Mouse (Mus musculus) C2C12 (cell line): ENCODE data around the gene Fcer1a.

ENCODE experiments used
- CEBPB ChIP-seq: IDR thresholded peaks from one replicate; pipeline ENCODE4 v1.6.1; 2011; ENCODE audit warnings: low read depth, mild to moderate bottlenecking, control low read depth, moderate library complexity
- CTCF ChIP-seq: IDR thresholded peaks from one replicate; pipeline ENCODE4 v1.5.1; 2011; ENCODE audit not compliant: control insufficient read depth, insufficient read depth, insufficient read length
- MAX ChIP-seq: IDR thresholded peaks from one replicate; pipeline ENCODE4 v1.6.1; 2011; ENCODE audit warnings: mild to moderate bottlenecking, control low read depth
- MYOD1 ChIP-seq: IDR thresholded peaks from one replicate; pipeline ENCODE4 v1.6.1; 2011; ENCODE audit warnings: low read depth; ENCODE audit not compliant: control insufficient read depth, insufficient read length
- MYOG ChIP-seq: IDR thresholded peaks from one replicate; pipeline ENCODE4 v1.6.1; 2011; ENCODE audit not compliant: control insufficient read depth, insufficient read length; ENCODE audit errors: extremely low read depth
- USF1 ChIP-seq: IDR thresholded peaks from one replicate; pipeline ENCODE4 v1.6.1; 2011; ENCODE audit warnings: low read depth, mild to moderate bottlenecking, control low read depth, moderate library complexity

GRCm38 (mm10) chr1:173212092-173212491 is 14.9 kb downstream of the Fcer1a start, which contains the start of gene Olfr1404:
- no peak for TF ChIP-seq CTCF
- no peak for TF ChIP-seq MYOG
- no peak for TF ChIP-seq MYOD1
- TF ChIP-seq USF1: no peak
- no peak for TF ChIP-seq MAX
- TF ChIP-seq CEBPB: no peak
